Mouse (Mus musculus) kidney, embryonic 16.5 days (tissue): Measurements from ENCODE around the gene Rbms2. TPM values are rescaled to one million over a fixed set of nuclear protein-coding genes. Genes with fewer than 3 reads are reported as not detected.
A peak's percentile ranks its signal among the peaks of the same experiment; 100 is the strongest.

ENCODE experiments used
- ATAC-seq: fragments of 200-750 bp; cut with Nextera tagmentation; 2 replicates; pipeline ENCODE4 v1.8.0; 2017; ENCODE audit warnings: moderate TSS enrichment; ENCODE audit not compliant: low FRiP score, low TSS enrichment
- H3K27ac ChIP-seq: fragments of 300-500 bp; sonication (generic); 2 replicates; pipeline ENCODE4 v1.5.1; 2014; ENCODE audit warnings: low read length
- H3K27me3 ChIP-seq: fragments of 300-500 bp; sonication (generic); 2 replicates; pipeline ENCODE4 v1.6.1; 2014; ENCODE audit warnings: low read length, control low read depth, mixed read lengths; ENCODE audit not compliant: insufficient read depth
- H3K36me3 ChIP-seq: fragments of 300-500 bp; sonication (generic); 2 replicates; pipeline ENCODE4 v1.6.1; 2014; ENCODE audit warnings: low read length, control low read depth, mixed read lengths; ENCODE audit not compliant: insufficient read depth
- H3K4me1 ChIP-seq: fragments of 300-500 bp; sonication (generic); 2 replicates; pipeline ENCODE4 v1.6.1; 2014; ENCODE audit warnings: low read length, control low read depth, mixed read lengths; ENCODE audit not compliant: insufficient read depth
- H3K4me2 ChIP-seq: fragments of 300-500 bp; sonication (generic); replicated peaks from 2 replicates; pipeline ENCODE4 v1.6.1; 2014; ENCODE audit warnings: low read depth, low read length
- H3K4me3 ChIP-seq: fragments of 300-500 bp; sonication (generic); 2 replicates; pipeline ENCODE4 v1.5.1; 2014; ENCODE audit warnings: mild to moderate bottlenecking, low read length
- H3K9ac ChIP-seq: fragments of 300-500 bp; sonication (generic); replicated peaks from 2 replicates; pipeline ENCODE4 v1.6.1; 2014; ENCODE audit warnings: low read length
- H3K9me3 ChIP-seq: fragments of 300-500 bp; sonication (generic); 2 replicates; pipeline ENCODE4 v1.6.1; 2016; ENCODE audit warnings: low read length, control low read depth
- WGBS: fragments of 180-500 bp; shearing (Covaris S2); extraction: QIAGEN DNeasy Blood & Tissue Kit; methylation state at CpG from one replicate; pipeline ENCODE4 v1.1.7; 2014; 5-methylcytosine and 5-hydroxymethylcytosine counted together
- polyA plus RNA-seq: library from polyadenylated mRNA; unstranded; fragments of >200 nt; fragmentation: Nextera tagmentation; extraction: Ambion mirVana; gene quantifications from 2 replicates; pipeline ENCODE4 v1.2.1, GENCODE M21; 2015

Rbms2 gene
- polyA plus RNA-seq, 1 experiment from 2014 or later = 39.8 TPM

DNA sequence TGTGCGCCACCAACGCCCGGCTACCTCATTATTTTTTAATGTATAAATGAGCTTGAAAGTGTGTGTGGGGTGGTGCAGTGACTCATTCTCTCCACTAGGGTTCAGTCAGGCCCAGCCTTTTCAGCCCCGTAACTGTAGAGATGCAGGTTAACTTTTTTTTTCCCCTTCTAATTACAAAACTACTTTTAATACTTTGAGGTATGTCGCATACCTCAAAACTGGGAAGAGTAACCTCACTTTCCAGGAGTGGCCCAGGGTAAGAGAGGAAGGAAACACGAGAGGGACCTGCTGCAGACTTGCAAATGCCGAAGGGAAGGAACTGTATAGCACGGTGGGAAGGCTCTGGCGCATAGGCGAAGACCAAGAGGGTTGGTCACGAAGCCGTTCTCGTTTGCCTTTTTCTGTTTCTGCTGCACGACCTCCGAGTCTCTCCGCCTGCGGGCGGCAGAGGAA lies 32.8 kb upstream of the Rbms2 start:
- H3K9me3 ChIP-seq = no peaks in the 10 kb centered on the region
- peaks cover 5% of the 10 kb centered on the region; the same call in 1 of the 2 replicates for H3K27me3 ChIP-seq
- H3K4me3 ChIP-seq = peak overlapping the region; percentile 45
- peaks cover 21% of the 10 kb centered on the region for H3K4me1 ChIP-seq
- peak; percentile 59 for ATAC-seq
- peak overlapping the region; percentile 70 for H3K9ac ChIP-seq
- H3K27ac ChIP-seq = peak overlapping the region; percentile 43; the same call in 1 of the 2 replicates
- WGBS = under 1% methylated on average over 18 of the region's 18 CpGs
- H3K4me2 ChIP-seq = peak overlapping the region; percentile 72
- H3K36me3 ChIP-seq = no peaks in the 10 kb centered on the region

DNA sequence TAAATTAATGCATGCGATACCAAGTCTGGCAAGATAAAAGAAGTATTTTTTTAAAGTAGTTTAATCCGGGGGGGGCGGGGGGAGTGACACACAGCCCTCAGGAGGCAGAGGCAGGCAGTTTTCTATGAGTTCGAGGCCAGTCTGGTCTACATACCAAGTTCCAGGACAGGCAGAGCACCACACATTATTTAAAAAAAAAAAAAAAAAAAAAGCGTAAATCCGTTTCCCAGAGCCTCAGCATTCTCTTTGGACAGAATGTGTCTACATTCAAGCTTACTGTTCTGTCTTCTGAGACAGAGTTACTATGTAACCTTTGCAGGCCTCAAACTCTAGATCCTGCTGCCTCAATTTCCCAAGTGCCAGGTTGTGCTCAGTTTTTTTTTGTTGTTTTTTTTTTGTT lies 32.1 kb upstream of the Rbms2 start:
- H3K4me3 ChIP-seq = peak overlapping the region; percentile 76
- peak overlapping the region; percentile 41; the same call in 1 of the 2 replicates for H3K27ac ChIP-seq
- 56% methylated on average over 6 of the region's 6 CpGs for WGBS
- H3K9me3 ChIP-seq = no peaks in the 10 kb centered on the region
- peak overlapping the region; percentile 82 for H3K9ac ChIP-seq
- H3K4me1 ChIP-seq = peaks cover 21% of the 10 kb centered on the region
- peaks cover 5% of the 10 kb centered on the region; the same call in 1 of the 2 replicates for H3K27me3 ChIP-seq
- no peak for ATAC-seq
- peak overlapping the region; percentile 97 for H3K4me2 ChIP-seq
- no peaks in the 10 kb centered on the region; the same call in 1 of the 2 replicates for H3K36me3 ChIP-seq

DNA sequence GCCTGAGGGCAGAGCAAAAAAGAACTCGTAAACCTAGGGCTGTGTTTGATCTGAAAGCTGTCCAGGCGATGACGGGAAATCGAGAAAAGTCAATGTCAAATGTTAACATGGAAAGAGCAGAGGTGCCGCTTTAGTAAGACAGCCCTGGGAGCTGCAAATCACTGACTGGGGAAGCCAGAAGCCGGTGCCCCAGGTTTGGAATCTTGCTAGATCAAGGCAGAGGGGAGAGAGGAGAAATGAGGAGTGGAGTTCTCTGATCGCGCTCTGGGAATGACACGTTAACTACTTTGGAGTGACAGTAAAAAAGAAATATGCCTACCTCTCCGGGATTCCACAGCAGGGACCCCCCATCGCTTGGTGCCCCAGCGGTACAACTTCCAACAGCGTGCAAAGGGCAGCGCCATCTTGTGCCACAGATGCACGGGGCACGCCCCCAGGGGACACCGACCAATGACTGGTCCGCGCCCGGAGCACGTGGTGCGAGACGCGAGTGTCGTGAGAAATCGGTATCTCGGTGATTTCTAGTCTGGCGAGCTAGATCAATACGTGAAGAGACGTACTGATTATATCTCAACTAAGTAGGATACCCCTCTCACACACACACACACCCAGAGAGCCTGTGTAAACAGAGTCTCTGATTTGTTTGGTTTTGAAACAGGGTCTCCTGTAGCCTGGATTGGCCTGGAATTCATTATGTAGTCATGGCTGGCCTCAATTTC lies 31.5 kb upstream of the Rbms2 start, which contains the start of gene Spryd4:
Gene Spryd4 (minus strand): TSS at position 418 of the 719 bp plus-strand sequence.
- peak within 1 kb of the TSS; percentile 97 for H3K4me2 ChIP-seq
- peak within 1 kb of the TSS; percentile 76 for H3K4me3 ChIP-seq
- peaks cover 2% of the 10 kb centered on the region; the same call in 1 of the 2 replicates for H3K36me3 ChIP-seq
- under 1% methylated on average over 30 of the region's 30 CpGs for WGBS
- ATAC-seq = peak; percentile 91
- H3K9ac ChIP-seq = peak within 1 kb of the TSS; percentile 82
- H3K27me3 ChIP-seq = peaks cover 5% of the 10 kb centered on the region; the same call in 1 of the 2 replicates
- H3K4me1 ChIP-seq = peaks cover 21% of the 10 kb centered on the region
- no peaks in the 10 kb centered on the region for H3K9me3 ChIP-seq
- H3K27ac ChIP-seq = peak within 1 kb of the TSS; percentile 41; the same call in 1 of the 2 replicates

DNA sequence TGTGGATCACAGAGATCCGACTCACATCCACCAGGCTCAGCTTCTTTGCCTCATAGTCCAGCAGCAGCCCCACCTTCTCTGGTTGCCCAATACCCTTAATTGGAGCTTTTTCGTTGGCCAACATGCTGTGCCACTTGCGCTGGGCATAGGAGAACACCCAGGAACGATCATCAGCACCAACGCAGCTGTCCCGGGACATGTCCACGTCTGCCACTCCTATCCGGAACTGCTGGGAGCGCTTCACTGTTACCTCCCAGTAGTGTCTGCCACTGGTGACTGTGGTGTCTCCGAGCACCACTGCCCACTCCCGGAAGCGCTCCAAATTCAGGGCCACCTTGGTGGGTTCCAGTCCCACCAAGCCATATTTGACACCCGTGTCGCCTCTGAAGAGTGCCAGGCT lies 30.9 kb upstream of the Rbms2 start:
- Histone ChIP-seq H3K36me3 (peaks cover 6% of the 10 kb centered on the region; the same call in 1 of the 2 replicates), H3K27me3 (peaks cover 5% of the 10 kb centered on the region; the same call in 1 of the 2 replicates), H3K9ac (peak overlapping the region; percentile 82), H3K4me1 (peaks cover 21% of the 10 kb centered on the region), H3K4me3 (peak overlapping the region; percentile 76), H3K27ac (0 out of 2 replicates have a peak overlapping the region, but pooled peaks have one; percentile 23), H3K4me2 (peak overlapping the region; percentile 97), H3K9me3 (no peaks in the 10 kb centered on the region)
- 20% methylated on average over 14 of the region's 14 CpGs for WGBS
- ATAC-seq = peak; percentile 37; the same call in 1 of the 2 replicates

DNA sequence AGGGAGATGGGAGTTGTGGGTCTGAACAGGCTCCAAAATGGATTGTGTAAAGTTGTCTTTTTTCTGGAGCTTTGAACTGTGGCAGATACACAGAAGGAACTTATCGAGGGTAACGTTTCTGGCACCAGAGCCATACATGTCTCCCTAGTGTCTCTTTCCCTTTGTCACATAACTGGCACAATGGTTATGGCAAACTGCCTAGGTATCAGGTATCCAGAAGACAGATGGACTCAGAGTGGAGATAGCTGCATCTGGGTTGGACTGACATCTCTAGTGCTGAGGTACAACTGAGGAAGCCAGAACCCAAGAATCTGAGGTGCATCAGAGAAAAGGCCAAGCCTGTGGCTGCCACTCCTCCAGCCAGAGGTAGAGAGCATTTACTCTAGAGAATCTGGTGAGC lies 30.0 kb upstream of the Rbms2 start:
- WGBS = 82% methylated on average over 2 of the region's 2 CpGs
- Histone ChIP-seq H3K27me3 (peaks cover 5% of the 10 kb centered on the region; the same call in 1 of the 2 replicates), H3K4me3 (no peak overlapping the region), H3K4me1 (peaks cover 21% of the 10 kb centered on the region), H3K9me3 (no peaks in the 10 kb centered on the region), H3K9ac (no peak overlapping the region), H3K4me2 (no peak overlapping the region), H3K36me3 (peaks cover 6% of the 10 kb centered on the region; the same call in 1 of the 2 replicates), H3K27ac (no peak overlapping the region)
- no peak for ATAC-seq

DNA sequence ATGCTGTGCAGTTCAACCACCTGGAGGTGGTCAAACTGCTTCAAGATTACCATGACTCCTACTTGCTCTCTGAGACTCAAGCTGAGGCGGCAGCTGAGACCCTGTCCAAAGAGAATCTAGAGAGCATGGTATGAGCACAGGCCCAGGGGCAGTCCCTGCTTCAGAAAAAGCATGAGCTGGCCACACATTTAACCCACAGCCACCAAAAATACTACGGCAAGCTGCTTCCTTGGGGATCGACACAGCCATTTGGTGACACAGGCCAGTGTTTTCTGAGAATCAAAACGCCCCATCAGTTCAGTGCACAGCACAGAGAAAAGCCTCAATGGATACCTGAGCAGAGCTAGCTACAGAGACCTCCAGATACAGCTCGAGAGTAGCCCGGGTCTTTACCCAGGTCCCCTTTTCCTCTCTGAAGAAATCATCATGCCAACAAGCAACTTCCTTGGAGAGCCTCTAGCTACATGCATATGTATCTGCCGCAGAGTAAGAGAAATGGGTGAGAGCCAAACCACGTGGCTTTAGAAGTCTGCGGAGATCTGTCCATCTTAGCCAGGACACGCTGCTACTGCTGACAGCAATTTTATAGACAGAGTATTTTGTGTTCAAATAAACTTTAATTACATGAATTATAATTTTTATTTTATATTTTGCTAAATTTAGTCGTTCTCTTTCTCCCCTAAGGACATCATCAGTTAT lies 29.4 kb upstream of the Rbms2 start:
- Histone ChIP-seq H3K36me3 (peaks cover 6% of the 10 kb centered on the region; the same call in 1 of the 2 replicates), H3K9ac (no peak overlapping the region), H3K4me3 (no peak overlapping the region), H3K4me2 (no peak overlapping the region), H3K27ac (no peak overlapping the region), H3K27me3 (peaks cover 5% of the 10 kb centered on the region; the same call in 1 of the 2 replicates), H3K9me3 (no peaks in the 10 kb centered on the region), H3K4me1 (peaks cover 21% of the 10 kb centered on the region)
- WGBS = 93% methylated on average over 11 of the region's 11 CpGs
- no peak for ATAC-seq

DNA sequence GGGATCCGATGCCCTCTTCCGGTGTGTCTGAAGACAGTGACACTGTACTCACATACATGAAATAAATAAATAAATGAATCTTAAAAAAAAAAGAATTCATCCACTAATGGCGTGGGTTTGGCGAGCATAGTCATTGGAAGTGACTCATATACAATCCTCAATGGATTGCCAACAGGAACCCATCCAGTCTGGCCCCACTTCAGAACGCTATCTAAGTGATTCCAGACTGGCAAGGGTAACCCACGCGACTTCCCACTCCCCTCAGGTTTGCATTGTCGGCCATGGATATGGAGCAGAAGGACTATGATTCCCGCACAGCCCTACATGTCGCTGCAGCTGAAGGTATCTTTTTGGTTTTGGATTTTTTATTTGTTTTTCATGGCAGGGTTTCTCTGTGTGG lies 28.2 kb upstream of the Rbms2 start:
- no peak overlapping the region for H3K9ac ChIP-seq
- no peak overlapping the region for H3K4me2 ChIP-seq
- 95% methylated on average over 10 of the region's 10 CpGs for WGBS

DNA sequence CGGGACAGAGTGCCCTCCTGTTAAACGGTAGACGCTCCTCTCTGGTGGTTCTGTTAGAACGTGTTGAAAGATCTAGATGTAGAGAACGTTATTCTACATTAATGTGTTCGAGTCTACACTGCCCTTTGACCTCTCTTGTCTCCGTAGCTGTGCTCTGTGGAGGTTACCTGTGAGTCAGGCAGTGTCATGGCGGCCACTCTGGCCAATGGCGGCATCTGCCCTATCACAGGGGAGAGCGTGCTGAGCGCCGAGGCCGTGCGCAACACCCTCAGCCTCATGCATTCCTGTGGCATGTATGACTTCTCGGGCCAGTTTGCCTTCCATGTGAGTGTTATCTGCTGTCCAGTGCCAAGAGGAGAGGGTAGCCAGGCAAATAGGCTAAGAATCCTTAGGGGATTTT lies 24.8 kb upstream of the Rbms2 start:
- H3K27ac ChIP-seq = no peak overlapping the region
- peaks cover 6% of the 10 kb centered on the region; the same call in 1 of the 2 replicates for H3K36me3 ChIP-seq
- H3K27me3 ChIP-seq = no peaks in the 10 kb centered on the region
- no peak overlapping the region for H3K4me3 ChIP-seq
- WGBS = 87% methylated on average over 15 of the region's 15 CpGs
- H3K4me2 ChIP-seq = no peak overlapping the region
- no peak for ATAC-seq
- no peaks in the 10 kb centered on the region for H3K9me3 ChIP-seq
- H3K9ac ChIP-seq = no peak overlapping the region
- H3K4me1 ChIP-seq = no peaks in the 10 kb centered on the region

More for the DNA sequence above, 28.2 kb upstream of the Rbms2 start:
- H3K36me3 ChIP-seq = peaks cover 6% of the 10 kb centered on the region; the same call in 1 of the 2 replicates
- peaks cover 1% of the 10 kb centered on the region; the same call in 1 of the 2 replicates for H3K27me3 ChIP-seq
- H3K9me3 ChIP-seq = no peaks in the 10 kb centered on the region
- ATAC-seq = no peak
- no peak overlapping the region for H3K27ac ChIP-seq
- peaks cover 21% of the 10 kb centered on the region for H3K4me1 ChIP-seq
- H3K4me3 ChIP-seq = no peak overlapping the region

DNA sequence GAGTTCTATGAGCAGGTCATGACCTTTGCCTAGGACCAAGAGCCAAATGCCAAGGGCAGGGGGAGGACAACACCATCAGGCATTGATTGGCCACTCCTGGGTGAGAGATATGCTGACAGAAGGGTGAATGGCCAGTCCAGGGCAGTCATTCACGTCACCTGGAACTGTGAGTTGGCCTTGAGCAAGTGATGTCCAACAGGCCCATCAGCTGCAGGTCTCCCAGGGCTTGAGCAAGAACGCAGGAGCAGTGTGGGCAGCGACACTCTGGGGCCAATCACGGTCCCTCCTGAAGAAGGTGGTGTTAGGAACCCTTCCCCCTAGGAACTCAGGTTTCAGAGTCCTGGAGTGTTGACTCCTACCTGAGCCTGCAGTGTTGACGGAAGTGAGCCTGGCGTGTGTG lies 21.8 kb upstream of the Rbms2 start:
- 55% methylated on average over 6 of the region's 6 CpGs for WGBS
- ATAC-seq = no peak
- Histone ChIP-seq H3K4me2 (no peak overlapping the region), H3K36me3 (0 out of 2 replicates have a peak, but pooled peaks cover 6% of the 10 kb centered on the region), H3K27me3 (no peaks in the 10 kb centered on the region), H3K4me3 (no peak overlapping the region), H3K4me1 (no peaks in the 10 kb centered on the region), H3K27ac (no peak overlapping the region), H3K9me3 (no peaks in the 10 kb centered on the region), H3K9ac (no peak overlapping the region)
